Mouse (Mus musculus) neural tube, embryonic 12.5 days (tissue): ENCODE measurements around the gene Osbp. TPM values are rescaled to one million over a fixed set of nuclear protein-coding genes. Genes with fewer than 3 reads are reported as not detected.
A peak's percentile ranks its signal among the peaks of the same experiment; 100 is the strongest.
"Not testable (repeated sequence)": the region's sequence is repeated elsewhere in the genome, so short reads cannot be mapped to it uniquely, and the experiment has no call there.

ENCODE experiments used
- ATAC-seq: fragments of 200-750 bp; cut with Nextera tagmentation; 2 replicates; pipeline ENCODE4 v1.8.0; 2017; ENCODE audit warnings: low read depth, mild to moderate bottlenecking, moderate TSS enrichment, moderate library complexity; ENCODE audit not compliant: low FRiP score
- H3K27ac ChIP-seq: fragments of 300-500 bp; sonication (generic); 2 replicates; pipeline ENCODE4 v1.5.1; 2016
- H3K27me3 ChIP-seq: fragments of 300-500 bp; sonication (generic); replicated peaks from 2 replicates; pipeline ENCODE4 v1.6.1; 2016; ENCODE audit warnings: mild to moderate bottlenecking
- H3K36me3 ChIP-seq: fragments of 300-500 bp; sonication (generic); 2 replicates; pipeline ENCODE4 v1.6.1; 2016; ENCODE audit warnings: mild to moderate bottlenecking
- H3K4me1 ChIP-seq: fragments of 300-500 bp; sonication (generic); 2 replicates; pipeline ENCODE4 v1.6.1; 2016
- H3K4me2 ChIP-seq: fragments of 300-500 bp; sonication (generic); replicated peaks from 2 replicates; pipeline ENCODE4 v1.6.1; 2016; ENCODE audit warnings: mild to moderate bottlenecking
- H3K4me3 ChIP-seq: fragments of 300-500 bp; sonication (generic); 2 replicates; pipeline ENCODE4 v1.5.1; 2016
- H3K9ac ChIP-seq: fragments of 300-500 bp; sonication (generic); 2 replicates; pipeline ENCODE4 v1.6.1; 2016; ENCODE audit warnings: mild to moderate bottlenecking
- H3K9me3 ChIP-seq: fragments of 300-500 bp; sonication (generic); 2 replicates; pipeline ENCODE4 v1.6.1; 2016; ENCODE audit warnings: mild to moderate bottlenecking
- WGBS: fragments of 180-500 bp; shearing (Covaris S2); methylation state at CpG from one replicate; pipeline ENCODE4 v1.1.7; 2016; 5-methylcytosine and 5-hydroxymethylcytosine counted together
- polyA plus RNA-seq: library from polyadenylated mRNA; unstranded; fragments of >200 nt; fragmentation: Nextera tagmentation; extraction: Ambion mirVana; gene quantifications from 2 replicates; pipeline ENCODE4 v1.2.1, GENCODE M21; 2016

Osbp gene
- 5.1 TPM in 2 replicates for polyA plus RNA-seq

DNA sequence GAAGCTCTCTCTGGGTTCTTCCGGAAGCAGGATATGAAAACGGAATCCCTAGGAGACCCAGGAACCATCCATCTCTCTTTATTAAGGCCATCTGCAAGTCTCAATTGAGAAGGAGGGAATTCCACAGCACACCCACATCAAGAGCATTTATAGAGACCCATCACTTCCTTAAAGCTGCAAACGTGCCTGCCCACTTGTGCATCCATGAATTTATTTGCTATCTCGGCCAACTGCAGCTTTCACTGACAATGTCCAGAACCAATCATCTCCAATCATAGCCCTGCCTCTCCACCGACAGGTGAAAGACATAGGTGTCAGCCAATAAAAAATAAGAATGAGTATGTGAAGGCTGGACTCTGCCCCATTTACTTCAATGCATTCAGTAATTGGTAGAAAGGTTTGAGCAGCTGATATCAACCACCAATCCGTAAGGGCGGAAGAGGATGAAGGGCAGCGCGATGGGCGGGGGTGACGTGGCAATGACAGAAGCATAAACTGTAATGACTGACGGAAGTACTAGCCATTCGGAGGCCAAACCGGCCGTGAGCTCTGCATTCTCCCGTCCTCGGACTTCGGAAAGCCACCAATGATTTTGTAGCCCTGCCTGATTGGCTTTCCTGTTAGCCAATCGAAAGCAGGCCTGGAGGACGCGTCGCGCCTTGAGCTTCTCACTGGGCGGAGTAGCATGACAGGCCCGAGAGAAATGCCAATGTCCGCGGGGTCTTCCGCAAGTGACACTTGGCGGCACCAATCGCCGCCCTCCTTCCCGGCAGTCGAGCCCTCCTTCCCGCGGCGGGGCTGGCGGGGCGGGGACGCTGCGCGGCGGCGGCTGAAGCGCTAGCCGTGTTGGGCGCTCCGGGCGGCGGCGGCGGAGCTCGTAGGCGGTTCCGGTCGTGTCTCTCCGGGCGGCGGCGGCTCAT lies at the start of gene Osbp:
TSS of gene Osbp (plus strand) at position 919 of the 920 bp plus-strand sequence.
- Histone ChIP-seq H3K36me3 (no peaks in the 10 kb centered on the region), H3K4me2 (peak within 1 kb of the TSS; percentile 88), H3K27me3 (no peaks in the 10 kb centered on the region), H3K4me3 (peak within 1 kb of the TSS; percentile 82), H3K27ac (peak within 1 kb of the TSS; percentile 47; the same call in 1 of the 2 replicates), H3K9ac (peak within 1 kb of the TSS; percentile 73), H3K4me1 (peaks cover 11% of the 10 kb centered on the region), H3K9me3 (no peaks in the 10 kb centered on the region)
- under 1% methylated on average over 58 of the region's 59 CpGs for WGBS
- ATAC-seq = peak; percentile 97

DNA sequence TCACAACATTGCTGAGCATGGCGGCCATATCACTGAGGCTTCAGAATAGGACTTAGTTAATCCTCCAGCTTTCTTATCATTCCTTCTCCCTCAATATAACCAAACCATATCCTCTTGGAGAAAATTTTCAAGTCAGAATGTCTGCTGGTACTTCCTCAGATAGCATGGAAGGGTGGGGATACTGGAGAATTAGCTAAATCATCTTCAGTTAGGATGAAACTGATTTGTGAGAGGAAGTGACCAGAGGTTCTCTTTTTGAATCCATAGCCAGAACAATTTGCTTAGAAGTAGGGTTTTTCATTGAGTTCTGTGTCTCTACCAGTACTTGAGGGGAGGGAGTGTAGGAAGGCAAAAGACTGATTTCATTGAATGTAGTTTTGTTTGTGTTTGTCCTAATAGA lies 43.7 kb upstream of the Osbp start:
- Histone ChIP-seq H3K9ac (no peak overlapping the region), H3K4me1 (no peaks in the 10 kb centered on the region), H3K36me3 (peaks cover 58% of the 10 kb centered on the region), H3K27ac (no peak overlapping the region), H3K27me3 (no peaks in the 10 kb centered on the region), H3K4me3 (no peak overlapping the region), H3K9me3 (no peaks in the 10 kb centered on the region), H3K4me2 (no peak overlapping the region)
- 83% methylated on average over 1 of the region's 1 CpGs for WGBS
- ATAC-seq = no peak

DNA sequence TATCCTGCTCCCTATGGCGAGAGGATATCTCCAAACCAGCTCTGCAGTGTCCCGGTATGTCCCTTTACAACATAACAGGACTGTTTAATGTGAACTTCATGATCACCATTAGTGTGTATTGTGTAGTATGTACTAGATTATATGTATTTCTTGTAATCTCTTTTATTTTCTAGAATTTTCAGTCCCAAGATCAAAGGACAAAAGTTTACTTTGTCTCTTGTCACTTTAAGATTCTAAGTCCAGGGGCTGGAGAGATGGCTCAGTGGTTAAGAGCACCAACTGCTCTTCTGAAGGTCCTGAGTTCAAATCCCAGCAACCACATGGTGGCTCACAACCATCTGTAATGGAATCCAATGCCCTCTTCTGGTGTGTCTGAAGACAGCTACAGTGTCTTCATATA lies 43.2 kb upstream of the Osbp start:
- WGBS = 99% methylated on average over 2 of the region's 2 CpGs
- peaks cover 62% of the 10 kb centered on the region for H3K36me3 ChIP-seq
- ATAC-seq, H3K4me1 ChIP-seq, H3K4me2 ChIP-seq, H3K4me3 ChIP-seq, H3K27ac ChIP-seq, H3K27me3 ChIP-seq, H3K9me3 ChIP-seq, H3K9ac ChIP-seq: not testable (repeated sequence)

DNA sequence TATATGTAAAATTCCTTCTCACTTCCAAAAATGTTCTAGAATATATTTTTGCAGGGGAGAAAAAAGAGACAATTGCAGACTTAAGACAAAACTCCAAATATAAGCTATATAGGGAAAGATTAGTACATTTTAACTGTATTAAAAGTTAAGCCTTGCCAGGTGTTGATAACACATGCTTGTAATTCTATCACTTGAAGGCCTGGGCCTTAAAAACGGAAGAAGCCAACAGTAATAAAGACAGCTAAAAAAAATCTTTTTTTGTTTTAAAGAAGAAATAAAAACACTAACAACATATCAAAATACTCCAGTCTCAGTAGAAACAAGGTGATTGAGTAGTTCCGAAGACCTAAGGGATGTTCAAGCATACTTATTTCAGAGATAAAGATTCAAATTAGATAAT lies 39.4 kb upstream of the Osbp start:
- Histone ChIP-seq H3K9ac (no peak overlapping the region), H3K4me3 (no peak overlapping the region), H3K4me1 (no peaks in the 10 kb centered on the region), H3K4me2 (no peak overlapping the region), H3K27me3 (no peaks in the 10 kb centered on the region), H3K36me3 (peaks cover 76% of the 10 kb centered on the region), H3K27ac (no peak overlapping the region), H3K9me3 (no peaks in the 10 kb centered on the region)
- no peak for ATAC-seq
- 93% methylated on average over 2 of the region's 2 CpGs for WGBS

DNA sequence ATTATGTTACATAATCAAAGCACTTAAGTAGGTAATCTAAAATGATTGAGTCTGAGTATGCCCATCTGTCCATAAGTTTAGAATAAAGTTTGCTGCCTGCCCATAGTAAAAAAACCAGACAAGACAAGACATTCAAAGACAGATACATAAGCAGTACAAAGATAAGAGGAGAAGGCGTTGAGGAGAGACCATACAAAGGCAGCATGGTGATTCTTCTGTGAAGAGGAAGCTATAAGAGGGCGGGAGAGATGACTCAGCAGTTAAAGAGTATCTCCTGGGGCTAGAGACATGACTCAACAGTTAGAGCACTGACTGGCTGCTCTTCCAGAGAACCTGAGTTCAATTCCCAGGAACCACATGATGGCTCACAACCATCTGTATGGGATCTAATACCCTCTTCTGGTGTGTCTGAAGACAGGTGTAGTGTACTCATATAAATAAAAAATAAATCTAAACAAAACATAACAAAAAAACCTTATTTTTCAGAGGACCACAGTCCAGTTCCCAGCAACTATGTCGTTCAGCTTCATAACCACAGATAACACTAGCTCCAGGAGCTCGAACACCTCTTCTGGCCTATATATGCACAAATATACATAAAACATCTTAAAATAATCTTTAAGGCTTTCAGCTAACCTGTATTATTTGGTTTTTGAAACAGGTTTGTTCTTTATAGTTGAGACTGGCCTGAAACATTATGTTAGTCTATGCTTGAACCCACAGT lies 37.6 kb upstream of the Osbp start:
- no peaks in the 10 kb centered on the region for H3K9me3 ChIP-seq
- H3K27me3 ChIP-seq = no peaks in the 10 kb centered on the region
- H3K36me3 ChIP-seq = peaks cover 77% of the 10 kb centered on the region
- no peak overlapping the region for H3K9ac ChIP-seq
- ATAC-seq = no peak
- no peak overlapping the region for H3K27ac ChIP-seq
- 91% methylated on average over 4 of the region's 4 CpGs for WGBS
- no peaks in the 10 kb centered on the region for H3K4me1 ChIP-seq
- H3K4me3 ChIP-seq = no peak overlapping the region
- H3K4me2 ChIP-seq = no peak overlapping the region

DNA sequence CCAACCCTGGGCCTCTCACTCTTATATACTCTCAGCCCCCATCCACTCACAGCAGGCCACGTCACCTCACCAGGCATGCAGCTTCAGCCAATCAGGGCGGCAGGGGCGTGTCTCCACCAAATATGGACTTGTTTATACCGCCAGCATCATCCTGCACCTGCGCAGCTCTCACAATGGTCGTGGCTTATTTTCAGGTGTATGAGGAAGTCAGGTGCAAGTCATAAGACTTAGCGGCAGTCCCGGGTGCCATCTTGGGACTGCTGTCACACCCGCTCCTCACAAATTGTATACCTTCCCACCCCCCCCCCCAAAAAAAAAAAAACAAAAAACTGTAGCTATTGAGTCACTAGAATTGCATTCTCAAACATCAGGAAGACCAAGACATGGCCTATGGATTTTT lies 19.3 kb upstream of the Osbp start:
- not testable (repeated sequence) for H3K27me3 ChIP-seq, H3K4me1 ChIP-seq, ATAC-seq, H3K4me3 ChIP-seq, H3K9me3 ChIP-seq, H3K4me2 ChIP-seq, H3K9ac ChIP-seq, H3K27ac ChIP-seq
- H3K36me3 ChIP-seq = peaks cover 34% of the 10 kb centered on the region
- WGBS = 99% methylated on average over 9 of the region's 9 CpGs

DNA sequence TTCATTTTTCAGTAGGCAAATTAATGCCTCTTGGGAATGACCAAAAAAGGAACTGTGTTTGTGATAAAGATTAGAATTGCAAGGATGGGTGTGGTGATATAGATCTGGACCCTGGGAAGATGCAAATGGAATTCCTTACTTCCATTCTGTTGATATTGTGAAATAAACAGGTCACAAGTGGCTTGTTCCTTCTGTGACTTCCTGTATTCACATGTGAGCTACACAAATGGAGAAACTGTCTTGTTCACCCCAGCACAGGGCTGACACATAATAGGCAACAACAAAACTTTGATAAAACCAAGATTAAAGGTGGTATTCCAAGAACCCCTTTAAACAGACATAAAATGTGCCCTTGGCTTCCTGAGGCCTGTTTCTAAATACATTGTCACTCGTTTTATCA lies 15.9 kb upstream of the Osbp start:
- no peaks in the 10 kb centered on the region for H3K27me3 ChIP-seq
- H3K4me3 ChIP-seq = no peak overlapping the region
- WGBS = 63% methylated on average over 1 of the region's 1 CpGs
- H3K4me1 ChIP-seq = no peaks in the 10 kb centered on the region
- no peak for ATAC-seq
- no peak overlapping the region for H3K4me2 ChIP-seq
- no peak overlapping the region for H3K9ac ChIP-seq
- H3K9me3 ChIP-seq = no peaks in the 10 kb centered on the region
- no peak overlapping the region for H3K27ac ChIP-seq
- 0 out of 2 replicates have a peak, but pooled peaks cover 9% of the 10 kb centered on the region for H3K36me3 ChIP-seq

DNA sequence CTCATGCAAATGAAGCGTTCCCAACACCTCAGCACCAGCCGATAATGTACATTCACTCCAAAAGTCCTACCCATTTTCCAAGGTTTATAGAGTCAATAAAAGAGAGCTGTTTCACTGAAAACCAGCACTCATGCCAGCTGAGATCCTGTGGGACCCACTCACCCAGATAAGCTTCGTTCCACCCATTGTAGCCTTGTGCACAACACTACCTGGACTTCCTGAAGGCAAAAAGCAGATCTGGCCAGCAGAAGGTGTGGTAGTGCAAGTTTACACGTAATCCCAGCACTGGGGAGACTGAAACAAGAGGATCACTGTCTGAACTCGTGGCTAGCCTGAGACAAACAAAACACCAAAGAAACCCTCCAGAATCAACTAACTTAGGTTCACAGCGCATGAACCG lies 15.0 kb upstream of the Osbp start:
- ATAC-seq = no peak
- no peaks in the 10 kb centered on the region for H3K4me1 ChIP-seq
- no peak overlapping the region for H3K4me3 ChIP-seq
- H3K4me2 ChIP-seq = no peak overlapping the region
- no peak overlapping the region for H3K27ac ChIP-seq
- H3K9ac ChIP-seq = no peak overlapping the region
- WGBS = 80% methylated on average over 7 of the region's 7 CpGs
- H3K9me3 ChIP-seq = no peaks in the 10 kb centered on the region
- H3K36me3 ChIP-seq = 0 out of 2 replicates have a peak, but pooled peaks cover under 1% of the 10 kb centered on the region
- no peaks in the 10 kb centered on the region for H3K27me3 ChIP-seq

DNA sequence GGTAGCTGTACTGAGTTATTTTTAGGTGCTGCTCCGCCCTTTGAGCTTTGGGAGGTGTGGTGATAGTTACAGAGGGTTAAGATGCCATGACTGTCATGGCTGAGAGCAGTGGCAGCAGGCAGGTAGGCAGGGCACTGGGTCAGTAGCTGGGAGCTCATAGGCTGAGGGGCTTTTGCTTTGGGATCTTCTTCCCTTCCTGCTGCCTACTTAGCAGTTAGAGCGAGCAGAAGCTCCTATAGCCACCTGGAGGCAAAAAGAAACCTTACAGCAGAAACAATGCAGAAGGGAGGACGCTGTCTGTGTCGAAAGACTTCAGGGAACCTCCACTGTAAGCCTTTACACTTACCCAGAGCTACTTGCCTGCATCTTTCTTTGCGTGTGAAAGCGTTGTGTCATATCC lies 11.5 kb upstream of the Osbp start:
- no peak overlapping the region for H3K4me3 ChIP-seq
- no peak overlapping the region for H3K27ac ChIP-seq
- no peak for ATAC-seq
- H3K9me3 ChIP-seq = no peaks in the 10 kb centered on the region
- no peak overlapping the region for H3K4me2 ChIP-seq
- H3K9ac ChIP-seq = no peak overlapping the region
- WGBS = 55% methylated on average over 6 of the region's 6 CpGs
- no peaks in the 10 kb centered on the region for H3K27me3 ChIP-seq
- H3K4me1 ChIP-seq = no peaks in the 10 kb centered on the region
- H3K36me3 ChIP-seq = no peaks in the 10 kb centered on the region

DNA sequence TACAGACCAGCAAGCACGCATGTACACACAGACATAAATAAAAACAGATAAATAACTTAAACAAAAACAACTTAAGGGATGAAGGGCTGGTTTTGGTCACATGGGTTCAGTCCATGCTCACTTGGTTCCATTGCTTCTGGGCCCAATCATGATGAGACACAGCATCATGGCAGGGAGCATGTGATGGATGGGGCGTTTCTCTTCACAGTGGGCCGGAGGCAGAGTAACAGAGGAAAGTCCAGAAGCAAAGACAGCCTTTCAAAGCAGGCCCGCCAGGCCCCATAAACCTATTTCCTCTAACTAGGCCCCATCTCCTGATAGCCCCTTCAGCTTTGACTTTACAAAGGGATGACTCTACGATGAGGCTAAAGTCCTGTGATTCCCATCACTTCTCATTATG lies 9.1 kb upstream of the Osbp start:
- Histone ChIP-seq H3K4me2 (no peak overlapping the region), H3K4me1 (no peaks in the 10 kb centered on the region), H3K27me3 (no peaks in the 10 kb centered on the region), H3K27ac (no peak overlapping the region), H3K4me3 (no peak overlapping the region), H3K9me3 (no peaks in the 10 kb centered on the region), H3K9ac (no peak overlapping the region), H3K36me3 (no peaks in the 10 kb centered on the region)
- ATAC-seq = no peak
- WGBS = 50% methylated on average over 5 of the region's 5 CpGs

DNA sequence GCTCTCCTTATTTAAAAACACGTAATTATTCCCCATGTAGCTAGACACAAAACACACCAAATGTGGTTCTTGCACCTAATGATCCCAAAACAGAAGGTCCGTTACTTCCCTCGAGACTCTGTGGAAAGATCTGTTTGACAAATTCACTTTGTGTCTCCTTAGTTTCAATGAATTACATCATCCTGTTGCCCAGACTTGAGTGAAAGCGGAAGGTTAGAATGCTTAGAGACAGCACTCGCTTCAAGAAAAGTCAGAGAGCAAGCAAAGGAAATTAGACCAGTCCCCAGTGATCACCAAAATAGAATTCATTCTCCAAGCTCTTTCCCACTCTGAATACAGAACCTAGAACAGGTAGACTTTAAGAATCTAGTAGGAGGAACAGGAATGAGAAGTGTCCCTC lies 8.3 kb upstream of the Osbp start:
- Histone ChIP-seq H3K4me3 (no peak overlapping the region), H3K4me1 (no peaks in the 10 kb centered on the region), H3K36me3 (no peaks in the 10 kb centered on the region), H3K27me3 (no peaks in the 10 kb centered on the region), H3K9me3 (no peaks in the 10 kb centered on the region), H3K27ac (no peak overlapping the region), H3K9ac (no peak overlapping the region), H3K4me2 (no peak overlapping the region)
- no peak for ATAC-seq
- 95% methylated on average over 5 of the region's 5 CpGs for WGBS

DNA sequence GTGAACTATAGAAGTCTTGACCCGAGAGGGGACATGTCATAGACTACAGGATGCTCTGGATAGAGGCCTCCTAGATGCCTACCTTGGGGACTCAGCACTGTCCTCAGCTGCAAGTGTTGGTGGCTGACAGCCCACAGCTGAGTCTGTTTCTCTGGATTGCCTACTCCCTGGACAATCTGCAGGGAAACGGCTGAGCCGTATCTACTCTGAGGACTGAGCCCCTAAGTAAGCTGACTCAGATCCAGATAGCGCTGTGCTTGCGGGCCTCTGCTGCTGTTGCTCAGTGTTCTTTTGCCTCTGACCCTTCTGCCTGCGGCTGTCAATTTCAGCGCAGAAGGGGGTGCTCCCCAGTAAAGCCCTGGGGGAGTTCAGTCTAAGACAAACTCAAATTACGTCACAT lies 7.9 kb upstream of the Osbp start:
- Histone ChIP-seq H3K9me3 (no peaks in the 10 kb centered on the region), H3K27ac (no peak overlapping the region), H3K9ac (no peak overlapping the region), H3K4me3 (no peak overlapping the region), H3K4me2 (no peak overlapping the region), H3K4me1 (no peaks in the 10 kb centered on the region), H3K27me3 (no peaks in the 10 kb centered on the region), H3K36me3 (no peaks in the 10 kb centered on the region)
- no peak for ATAC-seq
- 81% methylated on average over 8 of the region's 8 CpGs for WGBS
